Mouse (Mus musculus) left cerebral cortex, postnatal 25 days (tissue): ENCODE measurements around the gene Sirpa. TPM values are rescaled to one million over a fixed set of nuclear protein-coding genes. Genes with fewer than 3 reads are reported as not detected.

Experiments
- DNase-seq, 2 experiments: peaks; one replicate each; pipeline ENCODE4 v3.0.0; 2022; ENCODE audit warnings: low spot score in 2 of 2, mixed read lengths in 1 of 2
- intact Hi-C: fragments of 180-260 bp; cut with DNase I; formaldehyde crosslinking; loops from one replicate; pipeline ENCODE4 v1.15.1; 2025
- total RNA-seq, 2 experiments: library from RNA; stranded (reverse); gene quantifications; 2 replicates each; pipeline ENCODE4 v1.2.3; 2021

Sirpa gene
- total RNA-seq, 2 experiments from 2014 or later: 387 to 409 TPM

GRCm38 (mm10) chr2:129679066-129679465 lies 86.4 kb downstream of the Sirpa start:
- DNase-seq: no peak
- intact Hi-C loops: loop anchor here (10.0 kb wide), 2 partner anchors 376 to 486 kb away; no protein-coding TSS in a partner anchor

GRCm38 (mm10) chr2:129680236-129680635 lies 87.6 kb downstream of the Sirpa start:
- DNase-seq: no peak
- intact Hi-C loops: no loop called here

Other genes starting within 250 kb of the Sirpa start
- not detected for gene Il1b, start 221.7 kb upstream of the Sirpa start, total RNA-seq
- under 1 TPM; 0.60 to 0.66 TPM for gene F830045P16Rik, start 56.2 kb upstream of the Sirpa start, total RNA-seq
- 10 to 100 TPM; 28.1 to 45.3 TPM for gene Pdyn, start 107.0 kb downstream of the Sirpa start, total RNA-seq
- 10 to 100 TPM; 29.5 to 31.5 TPM for gene Stk35, start 207.7 kb downstream of the Sirpa start, total RNA-seq